Mouse (Mus musculus) midbrain, embryonic 12.5 days (tissue): ENCODE measurements around the gene Eif5a. TPM values are rescaled to one million over a fixed set of nuclear protein-coding genes. Genes with fewer than 3 reads are reported as not detected.

Experiments
- ATAC-seq: fragments of 200-750 bp; cut with Nextera tagmentation; 2 replicates; pipeline ENCODE4 v1.8.0; 2017; ENCODE audit warnings: low read depth, moderate TSS enrichment, moderate library complexity; ENCODE audit not compliant: low FRiP score
- H3K27ac ChIP-seq: fragments of 300-500 bp; sonication (generic); replicated peaks from 2 replicates; pipeline ENCODE4 v1.5.1; 2016; ENCODE audit warnings: mild to moderate bottlenecking
- H3K27me3 ChIP-seq: fragments of 300-500 bp; sonication (generic); 2 replicates; pipeline ENCODE4 v1.6.1; 2016; ENCODE audit warnings: mild to moderate bottlenecking
- H3K36me3 ChIP-seq: fragments of 300-500 bp; sonication (generic); 2 replicates; pipeline ENCODE4 v1.6.1; 2016
- H3K4me1 ChIP-seq: fragments of 300-500 bp; sonication (generic); 2 replicates; pipeline ENCODE4 v1.6.1; 2016
- H3K4me2 ChIP-seq: fragments of 300-500 bp; sonication (generic); replicated peaks from 2 replicates; pipeline ENCODE4 v1.6.1; 2016; ENCODE audit warnings: mild to moderate bottlenecking, moderate library complexity
- H3K4me3 ChIP-seq: fragments of 300-500 bp; sonication (generic); 2 replicates; pipeline ENCODE4 v1.5.1; 2016; ENCODE audit warnings: mild to moderate bottlenecking
- H3K9ac ChIP-seq: fragments of 300-500 bp; sonication (generic); replicated peaks from 2 replicates; pipeline ENCODE4 v1.6.1; 2016; ENCODE audit warnings: mild to moderate bottlenecking, moderate library complexity
- H3K9me3 ChIP-seq: fragments of 300-500 bp; sonication (generic); 2 replicates; pipeline ENCODE4 v1.6.1; 2016; ENCODE audit warnings: mild to moderate bottlenecking
- WGBS: fragments of 180-500 bp; shearing (Covaris S2); methylation state at CpG from one replicate; pipeline ENCODE4 v1.1.7; 2016; 5-methylcytosine and 5-hydroxymethylcytosine counted together
- microRNA-seq: library from miRNA; unstranded; fragments of <30 nt; microRNA quantifications from one replicate; pipeline ENCODE4, GENCODE M21; 2017
- polyA plus RNA-seq: library from polyadenylated mRNA; unstranded; fragments of >200 nt; fragmentation: Nextera tagmentation; extraction: Ambion mirVana; gene quantifications from 2 replicates; pipeline ENCODE4 v1.2.1, GENCODE M21; 2016

The Eif5a gene
- polyA plus RNA-seq, 1 experiment from 2014 or later, result 1,465 TPM

- Histone ChIP-seq H3K27ac (no peak overlapping the region), H3K4me3 (no peak overlapping the region), H3K27me3 (peaks cover 21% of the 10 kb centered on the region), H3K4me1 (peaks cover 23% of the 10 kb centered on the region), H3K9ac (no peak overlapping the region), H3K9me3 (no peaks in the 10 kb centered on the region), H3K4me2 (no peak overlapping the region), H3K36me3 (no peaks in the 10 kb centered on the region)
- no peak for ATAC-seq
- WGBS, result 74% methylated on average over 7 of the region's 7 CpGs
Measured at GRCm38 (mm10) chr11:69876186-69876585, 45.6 kb downstream of the Eif5a start.

GRCm38 (mm10) chr11:69872451-69872850 is 49.3 kb downstream of the Eif5a start:
- peaks cover 5% of the 10 kb centered on the region for H3K4me1 ChIP-seq
- H3K27ac ChIP-seq, result no peak overlapping the region
- H3K9ac ChIP-seq, result no peak overlapping the region
- H3K36me3 ChIP-seq, result no peaks in the 10 kb centered on the region
- H3K4me3 ChIP-seq, result no peak overlapping the region
- no peak for ATAC-seq
- H3K27me3 ChIP-seq, result no peaks in the 10 kb centered on the region
- no peaks in the 10 kb centered on the region for H3K9me3 ChIP-seq
- no peak overlapping the region for H3K4me2 ChIP-seq
- 87% methylated on average over 4 of the region's 4 CpGs for WGBS

- Histone ChIP-seq H3K4me2 (no peak overlapping the region), H3K27ac (no peak overlapping the region), H3K36me3 (no peaks in the 10 kb centered on the region), H3K4me1 (no peaks in the 10 kb centered on the region), H3K9me3 (no peaks in the 10 kb centered on the region), H3K27me3 (no peaks in the 10 kb centered on the region), H3K4me3 (no peak overlapping the region), H3K9ac (no peak overlapping the region)
- ATAC-seq, result no peak
- 86% methylated on average over 7 of the region's 7 CpGs for WGBS
Measured at GRCm38 (mm10) chr11:69871822-69872221, 49.9 kb downstream of the Eif5a start.

- no peaks in the 10 kb centered on the region for H3K9me3 ChIP-seq
- H3K36me3 ChIP-seq, result no peaks in the 10 kb centered on the region
- no peak overlapping the region for H3K4me3 ChIP-seq
- H3K27ac ChIP-seq, result no peak overlapping the region
- no peak overlapping the region for H3K4me2 ChIP-seq
- no peaks in the 10 kb centered on the region for H3K27me3 ChIP-seq
- ATAC-seq, result no peak
- H3K4me1 ChIP-seq, result no peaks in the 10 kb centered on the region; the same call in 1 of the 2 replicates
- no peak overlapping the region for H3K9ac ChIP-seq
- 90% methylated on average over 2 of the region's 2 CpGs for WGBS
Measured at GRCm38 (mm10) chr11:69870289-69871069, 51.3 kb downstream of the Eif5a start.

GRCm38 (mm10) chr11:69867335-69867734 is 54.4 kb downstream of the Eif5a start:
- Histone ChIP-seq H3K4me3 (no peak overlapping the region), H3K27ac (no peak overlapping the region), H3K27me3 (no peaks in the 10 kb centered on the region), H3K4me2 (no peak overlapping the region), H3K4me1 (no peaks in the 10 kb centered on the region; the same call in 1 of the 2 replicates), H3K9ac (no peak overlapping the region), H3K9me3 (no peaks in the 10 kb centered on the region), H3K36me3 (no peaks in the 10 kb centered on the region)
- WGBS, result 75% methylated on average over 9 of the region's 9 CpGs
- no peak for ATAC-seq

Small RNA genes lying within 50 kb of the gene (microRNA-seq; reads per million reads assigned to microRNA genes)
- not detected for gene Mir6924

Other genes starting within 250 kb of the Eif5a start
- 608 and 698 TPM in 2 replicates for gene Eif4a1, start 249.5 kb downstream of the Eif5a start, polyA plus RNA-seq
- gene Senp3, start 239.9 kb downstream of the Eif5a start, polyA plus RNA-seq, result 108 and 113 TPM in 2 replicates
- gene Tnfsf13, start 236.2 kb downstream of the Eif5a start, polyA plus RNA-seq, result 0.41 and 0.77 TPM in 2 replicates
- 2.2 and 2.9 TPM in 2 replicates for gene Tnfsf12, start 226.1 kb downstream of the Eif5a start, polyA plus RNA-seq
- gene Tnfsfm13, start 225.9 kb downstream of the Eif5a start, polyA plus RNA-seq, result 0.65 and 1.3 TPM in 2 replicates
- 32.0 and 37.1 TPM in 2 replicates for gene Polr2a, start 163.3 kb downstream of the Eif5a start, polyA plus RNA-seq
- gene Slc35g3, start 160.0 kb downstream of the Eif5a start, polyA plus RNA-seq, result 0.18 and 0.27 TPM in 2 replicates
- gene Zbtb4, start 156.0 kb downstream of the Eif5a start, polyA plus RNA-seq, result 2.0 TPM in 2 replicates
- 1.3 and 1.7 TPM in 2 replicates for gene Chrnb1, start 126.0 kb downstream of the Eif5a start, polyA plus RNA-seq
- gene Fgf11, start 120.1 kb downstream of the Eif5a start, polyA plus RNA-seq, result 2.7 and 2.9 TPM in 2 replicates
- 0.42 and 1.2 TPM in 2 replicates for gene Tmem102, start 116.3 kb downstream of the Eif5a start, polyA plus RNA-seq
- not detected in 2 replicates for gene Gm39566, start 106.7 kb downstream of the Eif5a start, polyA plus RNA-seq
- not detected in 2 replicates for gene Spem2, start 103.5 kb downstream of the Eif5a start, polyA plus RNA-seq
- 0.46 TPM in 1 of 2 replicates, not detected in the other for gene Spem1, start 99.8 kb downstream of the Eif5a start, polyA plus RNA-seq
- 14.2 and 14.6 TPM in 2 replicates for gene Nlgn2, start 84.2 kb downstream of the Eif5a start, polyA plus RNA-seq
- gene Tmem256, start 83.4 kb downstream of the Eif5a start, polyA plus RNA-seq, result 284 and 302 TPM in 2 replicates
- gene Plscr3, start 75.6 kb downstream of the Eif5a start, polyA plus RNA-seq, result 62.9 and 70.1 TPM in 2 replicates
- 0.19 and 0.21 TPM in 2 replicates for gene Tnk1, start 63.2 kb downstream of the Eif5a start, polyA plus RNA-seq
- gene Tmem95, start 43.9 kb downstream of the Eif5a start, polyA plus RNA-seq, result not detected in 2 replicates
- 2.7 and 3.3 TPM in 2 replicates for gene Kctd11, start 40.6 kb downstream of the Eif5a start, polyA plus RNA-seq
- gene Acap1, start 26.4 kb downstream of the Eif5a start, polyA plus RNA-seq, result 0.50 and 0.73 TPM in 2 replicates
- 21.8 and 23.2 TPM in 2 replicates for gene 2810408A11Rik, start 21.0 kb downstream of the Eif5a start, polyA plus RNA-seq
- 17.4 and 19.3 TPM in 2 replicates for gene Neurl4, start 20.9 kb downstream of the Eif5a start, polyA plus RNA-seq
- 93.1 and 97.6 TPM in 2 replicates for gene Gps2, start 8.1 kb downstream of the Eif5a start, polyA plus RNA-seq
- 5.0 and 5.6 TPM in 2 replicates for gene Ybx2, start 13.8 kb upstream of the Eif5a start, polyA plus RNA-seq
- gene Slc2a4, start 26.2 kb upstream of the Eif5a start, polyA plus RNA-seq, result 8.9 and 9.9 TPM in 2 replicates
- gene Cldn7, start 42.8 kb upstream of the Eif5a start, polyA plus RNA-seq, result 2.9 and 3.7 TPM in 2 replicates
- 21.4 and 27.5 TPM in 2 replicates for gene Ctdnep1, start 59.2 kb upstream of the Eif5a start, polyA plus RNA-seq
- 127 and 131 TPM in 2 replicates for gene Elp5, start 60.6 kb upstream of the Eif5a start, polyA plus RNA-seq
- 552 and 567 TPM in 2 replicates for gene Gabarap, start 69.2 kb upstream of the Eif5a start, polyA plus RNA-seq
- 89.4 and 96.5 TPM in 2 replicates for gene Phf23, start 73.8 kb upstream of the Eif5a start, polyA plus RNA-seq
- gene Dvl2, start 78.6 kb upstream of the Eif5a start, polyA plus RNA-seq, result 45.3 and 49.2 TPM in 2 replicates
- gene Acadvl, start 93.5 kb upstream of the Eif5a start, polyA plus RNA-seq, result 50.7 and 57.9 TPM in 2 replicates
- 23.9 and 30.2 TPM in 2 replicates for gene Dlg4, start 95.0 kb upstream of the Eif5a start, polyA plus RNA-seq
- gene Asgr1, start 132.1 kb upstream of the Eif5a start, polyA plus RNA-seq, result 0.33 and 0.89 TPM in 2 replicates
- not detected in 2 replicates for gene Asgr2, start 170.7 kb upstream of the Eif5a start, polyA plus RNA-seq
- gene Mgl2, start 208.4 kb upstream of the Eif5a start, polyA plus RNA-seq, result 0.47 and 1.0 TPM in 2 replicates
- gene Clec10a, start 234.2 kb upstream of the Eif5a start, polyA plus RNA-seq, result 0.58 and 1.3 TPM in 2 replicates